Mouse (Mus musculus) gastrocnemius, postnatal 4 days (tissue): ENCODE results near the gene Herc6. TPM values are rescaled to one million over a fixed set of nuclear protein-coding genes. Genes with fewer than 3 reads are reported as not detected.

Experiments
- total RNA-seq, 2 experiments: library from RNA; stranded (reverse); gene quantifications; 2 replicates each; pipeline ENCODE4 v1.2.3; 2021

Gene Herc6
- total RNA-seq, 2 experiments from 2014 or later = 1.6 to 3.6 TPM

Other genes with a start within 250 kb of the Herc6 start
- gene Vmn1r17, start 217.3 kb upstream of the Herc6 start, total RNA-seq = not detected
- gene Vmn1r18, start 185.2 kb upstream of the Herc6 start, total RNA-seq = not detected
- gene Vmn1r19, start 177.2 kb upstream of the Herc6 start, total RNA-seq = not detected
- not detected for gene Vmn1r20, start 152.1 kb upstream of the Herc6 start, total RNA-seq
- gene Ppm1k, start 45.5 kb upstream of the Herc6 start, total RNA-seq = 1 to 10 TPM; 9.0 to 9.4 TPM
- gene Pyurf, start 111.1 kb downstream of the Herc6 start, total RNA-seq = 10 to 100 TPM in 1 of 2 experiments, 1 to 10 TPM in 1; 9.4 to 10.1 TPM
- gene Lancl2, start 121.5 kb downstream of the Herc6 start, total RNA-seq = 10 to 100 TPM; 19.8 to 20.3 TPM
- 10 to 100 TPM; 15.4 to 16.2 TPM for gene Vopp1, start 244.2 kb downstream of the Herc6 start, total RNA-seq